Mouse (Mus musculus): ENCODE measurements at regions not wholly inside any gene's neighbourhood (a gene's known extent, or its start where the extent isn't known, plus 50 kb on each side); places are given as distances from the start of the nearest gene placed in this dataset.

DNA sequence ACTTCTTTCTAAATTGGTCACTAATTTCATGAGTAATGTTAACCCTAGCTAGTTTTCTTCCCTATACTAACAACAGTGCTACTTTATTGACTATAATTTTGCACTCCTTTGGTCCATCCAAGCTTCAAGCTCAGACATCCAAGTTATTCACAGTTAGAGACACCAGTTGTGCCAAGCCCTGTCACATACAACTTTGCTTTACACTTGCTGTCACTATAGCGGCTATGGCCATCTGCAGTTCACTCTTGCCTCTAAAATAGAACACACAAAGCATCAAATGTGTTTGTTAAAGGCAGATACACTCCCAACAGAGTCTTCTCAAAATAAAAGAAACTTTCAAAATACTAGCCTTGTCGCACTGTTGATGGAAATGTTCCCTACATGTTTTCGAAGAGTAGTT, 236.0 kb upstream of the Cblb start:
- no peaks in the 10 kb centered on the region for H3K27me3 ChIP-seq (ENCODE audit: control insufficient read depth, insufficient read depth, low read length)
- 97% methylated on average over 3 of the region's 3 CpGs for whole genome bisulfite sequencing
- H3K4me3 ChIP-seq (ENCODE audit: low read depth, low read length): no peak overlapping the region
- H3K27ac ChIP-seq (ENCODE audit: low read length): no peak overlapping the region
- no peaks in the 10 kb centered on the region for H3K36me3 ChIP-seq (ENCODE audit: control insufficient read depth, insufficient read depth, low read length)
- no peaks in the 10 kb centered on the region for H3K4me1 ChIP-seq (ENCODE audit: control insufficient read depth, insufficient read depth, low read length)
- no peak for ATAC-seq (ENCODE audit: insufficient number of reproducible peaks, insufficient read depth, low FRiP score, low read depth)
- no peak overlapping the region for H3K4me2 ChIP-seq (replicated peaks; ENCODE audit: low read depth, low read length)
- H3K9ac ChIP-seq (replicated peaks; ENCODE audit: low read depth, low read length): no peak overlapping the region
- H3K9me3 ChIP-seq (ENCODE audit: control insufficient read depth, low read depth, low read length): no peaks in the 10 kb centered on the region

DNA sequence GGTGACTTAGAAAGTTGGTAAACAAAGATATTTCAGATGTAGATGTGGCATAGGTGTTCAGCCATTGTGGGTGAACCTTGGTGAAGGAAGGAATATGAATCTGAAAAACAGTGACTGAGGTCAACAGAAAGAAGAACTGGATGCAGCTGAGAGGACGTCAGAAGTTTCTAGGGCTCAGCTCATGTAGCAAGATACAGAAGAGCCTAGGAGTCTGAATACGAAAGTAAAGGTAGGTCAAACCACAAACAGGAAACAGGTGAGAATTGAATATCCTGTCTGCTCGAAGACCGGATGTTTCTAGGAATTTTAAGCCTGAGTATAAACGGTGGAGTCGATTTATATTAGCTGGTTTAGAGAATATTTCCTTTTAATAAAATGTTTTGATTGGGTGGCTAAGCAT, 223.7 kb upstream of the Cblb start:
- Histone ChIP-seq H3K27ac (ENCODE audit: low read length) (no peak overlapping the region), H3K4me3 (ENCODE audit: low read depth, low read length) (no peak overlapping the region), H3K9me3 (ENCODE audit: control insufficient read depth, low read depth, low read length) (no peaks in the 10 kb centered on the region), H3K9ac (replicated peaks; ENCODE audit: low read depth, low read length) (no peak overlapping the region), H3K4me2 (replicated peaks; ENCODE audit: low read depth, low read length) (no peak overlapping the region), H3K27me3 (ENCODE audit: control insufficient read depth, insufficient read depth, low read length) (no peaks in the 10 kb centered on the region), H3K36me3 (ENCODE audit: control insufficient read depth, insufficient read depth, low read length) (no peaks in the 10 kb centered on the region), H3K4me1 (ENCODE audit: control insufficient read depth, insufficient read depth, low read length) (no peaks in the 10 kb centered on the region)
- 72% methylated on average over 6 of the region's 6 CpGs for WGBS
- ATAC-seq (ENCODE audit: insufficient number of reproducible peaks, insufficient read depth, low FRiP score, low read depth): no peak

DNA sequence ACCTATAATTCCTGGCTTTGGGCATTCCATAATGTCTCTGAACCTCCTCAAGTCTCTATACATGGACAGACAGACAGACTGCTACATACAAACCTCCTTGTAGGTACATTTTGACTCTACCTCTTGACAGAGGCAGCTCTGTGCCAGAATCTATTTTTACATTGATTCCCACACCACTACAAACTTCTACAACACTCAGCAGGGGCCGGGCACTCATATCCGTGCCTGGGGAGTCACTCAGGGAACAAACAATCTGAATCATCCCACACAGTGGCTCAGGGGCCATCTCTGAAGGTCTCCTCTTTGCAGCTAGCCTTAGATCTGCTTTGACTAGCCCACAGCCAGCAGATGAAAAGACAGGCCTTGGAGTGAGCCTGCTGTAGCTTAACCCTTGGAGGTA, 221.9 kb upstream of the Cblb start:
- H3K4me2 ChIP-seq (replicated peaks; ENCODE audit: low read depth, low read length): no peak overlapping the region
- no peak overlapping the region for H3K9ac ChIP-seq (replicated peaks; ENCODE audit: low read depth, low read length)
- H3K4me3 ChIP-seq (ENCODE audit: low read depth, low read length): no peak overlapping the region
- no peaks in the 10 kb centered on the region for H3K27me3 ChIP-seq (ENCODE audit: control insufficient read depth, insufficient read depth, low read length)
- ATAC-seq (ENCODE audit: insufficient number of reproducible peaks, insufficient read depth, low FRiP score, low read depth): no peak
- H3K36me3 ChIP-seq (ENCODE audit: control insufficient read depth, insufficient read depth, low read length): no peaks in the 10 kb centered on the region
- no peaks in the 10 kb centered on the region for H3K9me3 ChIP-seq (ENCODE audit: control insufficient read depth, low read depth, low read length)
- H3K4me1 ChIP-seq (ENCODE audit: control insufficient read depth, insufficient read depth, low read length): no peaks in the 10 kb centered on the region
- H3K27ac ChIP-seq (ENCODE audit: low read length): no peak overlapping the region
- 75% methylated on average over 2 of the region's 2 CpGs for WGBS

DNA sequence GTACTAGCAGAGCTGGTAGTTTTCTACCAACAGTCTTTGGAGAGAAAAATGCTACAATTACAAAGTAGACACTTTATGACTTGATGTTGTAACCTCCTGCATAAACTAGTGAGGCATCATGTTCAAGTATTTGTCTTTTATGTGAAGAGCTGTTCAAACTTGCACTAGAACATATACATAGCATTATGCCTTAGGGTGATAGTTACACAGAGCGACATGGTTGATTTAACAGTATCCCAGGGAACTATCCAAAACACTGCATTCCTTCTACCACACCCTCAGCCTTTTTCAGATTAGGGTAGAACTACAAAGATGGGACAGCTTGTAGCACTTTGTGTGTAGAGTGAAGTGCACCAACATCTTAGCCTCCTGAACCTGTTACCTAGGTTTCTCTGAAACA, 220.0 kb upstream of the Cblb start:
- 79% methylated on average over 1 of the region's 1 CpGs for WGBS
- no peaks in the 10 kb centered on the region for H3K4me1 ChIP-seq (ENCODE audit: control insufficient read depth, insufficient read depth, low read length)
- no peak overlapping the region for H3K4me3 ChIP-seq (ENCODE audit: low read depth, low read length)
- no peaks in the 10 kb centered on the region for H3K36me3 ChIP-seq (ENCODE audit: control insufficient read depth, insufficient read depth, low read length)
- H3K27me3 ChIP-seq (ENCODE audit: control insufficient read depth, insufficient read depth, low read length): no peaks in the 10 kb centered on the region
- no peak overlapping the region for H3K27ac ChIP-seq (ENCODE audit: low read length)
- H3K9me3 ChIP-seq (ENCODE audit: control insufficient read depth, low read depth, low read length): no peaks in the 10 kb centered on the region
- H3K9ac ChIP-seq (replicated peaks; ENCODE audit: low read depth, low read length): no peak overlapping the region
- no peak overlapping the region for H3K4me2 ChIP-seq (replicated peaks; ENCODE audit: low read depth, low read length)
- no peak for ATAC-seq (ENCODE audit: insufficient number of reproducible peaks, insufficient read depth, low FRiP score, low read depth)

DNA sequence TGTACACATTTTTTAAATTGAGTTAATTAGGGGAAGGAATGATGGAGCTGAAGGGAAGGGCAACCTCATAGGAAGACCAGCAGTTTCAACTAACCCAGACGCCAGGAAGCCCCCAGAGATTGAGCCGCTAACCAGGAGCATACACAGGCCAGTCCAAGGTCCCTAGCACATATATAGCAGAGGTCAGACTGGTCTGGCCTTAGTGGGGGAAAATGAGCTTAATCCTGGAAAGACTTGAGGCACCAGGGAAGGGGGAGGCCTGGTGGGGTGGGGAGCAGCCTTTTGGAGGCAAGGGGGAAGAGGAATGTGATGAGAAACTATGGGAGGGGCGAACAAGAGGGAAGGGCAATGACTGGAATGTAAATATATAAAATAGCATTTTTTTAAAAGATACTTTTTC, 188.3 kb upstream of the Cblb start:
- 72% methylated on average over 3 of the region's 3 CpGs for WGBS
- Histone ChIP-seq H3K27me3 (ENCODE audit: control insufficient read depth, insufficient read depth, low read length) (no peaks in the 10 kb centered on the region), H3K36me3 (ENCODE audit: control insufficient read depth, insufficient read depth, low read length) (no peaks in the 10 kb centered on the region), H3K4me1 (ENCODE audit: control insufficient read depth, insufficient read depth, low read length) (no peaks in the 10 kb centered on the region), H3K4me2 (replicated peaks; ENCODE audit: low read depth, low read length) (no peak overlapping the region), H3K9me3 (ENCODE audit: control insufficient read depth, low read depth, low read length) (no peaks in the 10 kb centered on the region), H3K9ac (replicated peaks; ENCODE audit: low read depth, low read length) (no peak overlapping the region), H3K4me3 (ENCODE audit: low read depth, low read length) (no peak overlapping the region), H3K27ac (ENCODE audit: low read length) (no peak overlapping the region)
- no peak for ATAC-seq (ENCODE audit: insufficient number of reproducible peaks, insufficient read depth, low FRiP score, low read depth)

DNA sequence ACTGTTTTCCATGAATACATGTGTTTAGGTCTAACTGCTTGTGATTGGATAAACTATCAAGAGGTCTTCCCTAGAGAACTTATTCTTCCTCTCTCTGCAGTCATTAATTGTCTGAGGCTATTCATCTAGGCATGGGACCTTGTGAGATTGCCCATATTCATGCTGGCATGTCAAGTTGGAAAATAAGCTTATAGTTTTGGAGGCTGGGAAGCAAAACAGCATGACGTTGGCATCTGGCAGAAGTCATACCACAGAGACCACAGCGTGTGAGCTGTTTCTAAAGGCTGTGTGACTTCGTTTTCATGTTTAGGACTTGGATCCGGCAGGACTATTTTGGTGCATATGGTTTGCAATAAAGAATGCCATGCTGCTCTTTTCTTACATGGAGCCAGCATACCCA, 185.5 kb upstream of the Cblb start:
- WGBS: 88% methylated on average over 4 of the region's 4 CpGs

DNA sequence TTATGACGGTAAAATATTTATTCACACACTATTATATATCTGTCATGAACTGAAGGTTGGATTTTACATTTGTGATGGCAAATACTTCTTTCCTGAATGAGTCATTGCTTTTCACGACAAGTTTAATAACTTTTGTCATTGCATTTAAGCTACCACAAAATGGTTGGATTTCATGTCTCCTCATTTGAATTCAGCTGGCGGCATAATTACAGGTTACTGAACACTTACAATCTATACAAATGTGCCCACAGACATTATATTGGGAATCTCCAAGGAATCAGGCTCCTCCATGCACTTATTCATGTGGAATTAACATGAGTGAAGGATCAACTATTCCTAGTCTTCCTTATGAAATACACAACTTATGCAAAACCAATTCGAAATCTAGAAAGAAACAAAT, 150.3 kb upstream of the Cblb start:
- H3K4me1 ChIP-seq (ENCODE audit: control insufficient read depth, insufficient read depth, low read length): no peaks in the 10 kb centered on the region
- 84% methylated on average over 4 of the region's 4 CpGs for WGBS
- H3K9ac ChIP-seq (replicated peaks; ENCODE audit: low read depth, low read length): no peak overlapping the region
- H3K36me3 ChIP-seq (ENCODE audit: control insufficient read depth, insufficient read depth, low read length): no peaks in the 10 kb centered on the region
- H3K27ac ChIP-seq (ENCODE audit: low read length): no peak overlapping the region
- H3K4me3 ChIP-seq (ENCODE audit: low read depth, low read length): no peak overlapping the region
- no peaks in the 10 kb centered on the region for H3K9me3 ChIP-seq (ENCODE audit: control insufficient read depth, low read depth, low read length)
- no peak for ATAC-seq (ENCODE audit: insufficient number of reproducible peaks, insufficient read depth, low FRiP score, low read depth)
- H3K27me3 ChIP-seq (ENCODE audit: control insufficient read depth, insufficient read depth, low read length): no peaks in the 10 kb centered on the region
- no peak overlapping the region for H3K4me2 ChIP-seq (replicated peaks; ENCODE audit: low read depth, low read length)

More for the DNA sequence above, 185.5 kb upstream of the Cblb start:
- Histone ChIP-seq H3K27ac (ENCODE audit: low read length) (no peak overlapping the region), H3K9me3 (ENCODE audit: control insufficient read depth, low read depth, low read length) (no peaks in the 10 kb centered on the region), H3K27me3 (ENCODE audit: control insufficient read depth, insufficient read depth, low read length) (no peaks in the 10 kb centered on the region), H3K4me3 (ENCODE audit: low read depth, low read length) (no peak overlapping the region), H3K9ac (replicated peaks; ENCODE audit: low read depth, low read length) (no peak overlapping the region), H3K4me1 (ENCODE audit: control insufficient read depth, insufficient read depth, low read length) (no peaks in the 10 kb centered on the region), H3K4me2 (replicated peaks; ENCODE audit: low read depth, low read length) (no peak overlapping the region), H3K36me3 (ENCODE audit: control insufficient read depth, insufficient read depth, low read length) (no peaks in the 10 kb centered on the region)
- ATAC-seq (ENCODE audit: insufficient number of reproducible peaks, insufficient read depth, low FRiP score, low read depth): no peak

DNA sequence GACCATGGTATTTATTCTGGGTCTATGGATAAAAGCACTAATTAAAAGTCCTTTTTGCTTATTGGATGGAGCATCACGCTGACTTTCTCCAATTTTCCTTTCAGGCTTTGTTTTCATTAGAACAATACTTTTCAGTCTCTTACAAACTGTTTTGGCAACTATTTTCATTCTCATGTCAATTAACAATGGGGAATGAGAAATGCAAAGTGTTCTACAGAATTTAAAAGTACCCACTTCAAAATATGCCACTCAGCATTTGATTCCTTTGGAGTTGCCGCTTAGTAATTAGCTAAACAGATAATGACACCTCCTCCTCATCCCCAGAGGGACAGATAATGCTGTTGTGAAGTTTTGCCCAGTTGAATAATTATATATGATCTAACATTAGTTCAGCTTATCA, 149.9 kb upstream of the Cblb start:
- no peak for ATAC-seq (ENCODE audit: insufficient number of reproducible peaks, insufficient read depth, low FRiP score, low read depth)
- WGBS: 86% methylated on average over 2 of the region's 2 CpGs
- H3K27ac ChIP-seq (ENCODE audit: low read length): no peak overlapping the region
- H3K9me3 ChIP-seq (ENCODE audit: control insufficient read depth, low read depth, low read length): no peaks in the 10 kb centered on the region
- no peaks in the 10 kb centered on the region for H3K36me3 ChIP-seq (ENCODE audit: control insufficient read depth, insufficient read depth, low read length)
- H3K4me3 ChIP-seq (ENCODE audit: low read depth, low read length): no peak overlapping the region
- H3K9ac ChIP-seq (replicated peaks; ENCODE audit: low read depth, low read length): no peak overlapping the region
- H3K4me2 ChIP-seq (replicated peaks; ENCODE audit: low read depth, low read length): no peak overlapping the region
- H3K27me3 ChIP-seq (ENCODE audit: control insufficient read depth, insufficient read depth, low read length): no peaks in the 10 kb centered on the region
- no peaks in the 10 kb centered on the region for H3K4me1 ChIP-seq (ENCODE audit: control insufficient read depth, insufficient read depth, low read length)

DNA sequence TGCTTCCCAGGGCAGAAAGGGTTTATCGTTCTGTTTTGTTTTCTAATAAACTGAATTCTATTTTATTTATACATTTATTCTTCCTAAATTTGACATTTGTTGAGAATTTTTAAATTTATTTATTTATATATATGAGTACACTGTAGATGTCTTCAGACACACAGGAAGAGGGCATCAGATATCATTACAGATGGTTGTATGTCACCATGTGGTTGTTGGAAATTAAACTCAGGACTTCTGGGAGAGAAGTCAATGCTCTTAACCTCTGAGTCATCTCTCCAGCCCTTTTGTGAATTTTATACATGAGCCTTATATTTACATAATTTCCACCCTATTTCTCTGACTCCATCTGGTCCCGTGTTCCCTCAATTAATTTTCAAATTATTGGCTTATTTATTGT, 147.2 kb upstream of the Cblb start:
- no peak for ATAC-seq (ENCODE audit: insufficient number of reproducible peaks, insufficient read depth, low FRiP score, low read depth)
- Histone ChIP-seq H3K4me1 (ENCODE audit: control insufficient read depth, insufficient read depth, low read length) (no peaks in the 10 kb centered on the region), H3K4me3 (ENCODE audit: low read depth, low read length) (no peak overlapping the region), H3K4me2 (replicated peaks; ENCODE audit: low read depth, low read length) (no peak overlapping the region), H3K27ac (ENCODE audit: low read length) (no peak overlapping the region), H3K9me3 (ENCODE audit: control insufficient read depth, low read depth, low read length) (no peaks in the 10 kb centered on the region), H3K36me3 (ENCODE audit: control insufficient read depth, insufficient read depth, low read length) (no peaks in the 10 kb centered on the region), H3K27me3 (ENCODE audit: control insufficient read depth, insufficient read depth, low read length) (no peaks in the 10 kb centered on the region), H3K9ac (replicated peaks; ENCODE audit: low read depth, low read length) (no peak overlapping the region)
- 69% methylated on average over 2 of the region's 2 CpGs for WGBS
